Mouse (Mus musculus): ENCODE data around the gene Lmcd1. TPM values are rescaled to one million over a fixed set of nuclear protein-coding genes. Genes with fewer than 3 reads are reported as not detected.

The Lmcd1 gene
- total and polyA plus RNA-seq, 3 experiments = 0.64 to 4.8 (median 2.3) TPM

- DNase-seq (ENCODE audit: extremely low read depth) = peak; percentile 41
- dilution Hi-C loops (cut with MboI; ENCODE audit: extremely low pct_ligation_motif_present, extremely low pct_unique_long_range_greater_than_20kb, low sequenced_read_pairs) (no loop called here), in situ Hi-C loops (cut with MboI; ENCODE audit: low pct_ligation_motif_present, low pct_unique_long_range_greater_than_20kb, low sequenced_read_pairs) (loop anchor here (5.0 kb wide), 1 partner anchor 150 kb away; no protein-coding TSS in a partner anchor)
- Histone ChIP-seq H3K27me3 (replicated peaks) (peaks cover 13% of the 10 kb centered on the region), H3K79me2 (replicated peaks; ENCODE audit: control insufficient read depth, extremely low read depth, insufficient read depth, poor library complexity, severe bottlenecking) (no peaks in the 10 kb centered on the region), H3K4me2 (ENCODE audit: insufficient read depth, low read depth, poor library complexity, severe bottlenecking) (no peak overlapping the region), H3K36me3 (replicated peaks in 1 of 2; ENCODE audit: control insufficient read depth in 1 of 2, insufficient read depth in 1 of 2, low read length in 1 of 2) (no peaks in the 10 kb centered on the region), H3K4me1 (ENCODE audit: control insufficient read depth in 1 of 2, insufficient read depth in 2 of 2) (peaks cover 0 to 3% of the 10 kb centered on the region in 2 experiments; a peak in 1 of 4 replicates), H3K27ac (ENCODE audit: insufficient read depth, low read depth) (no peak overlapping the region), H3K4me3 (replicated peaks in 1 of 3; ENCODE audit: low read depth in 2 of 3, low read length in 2 of 3, poor library complexity in 1 of 3) (no peak overlapping the region), H3K9me3 (replicated peaks; ENCODE audit: low read length) (no peaks in the 10 kb centered on the region), H3K9ac (ENCODE audit: insufficient read depth, low read depth) (no peak overlapping the region)
- TF ChIP-seq NRF1 (IDR thresholded peaks at IDR 0.05; ENCODE audit: low read depth, low read length) = no peak
- no peak for TF ChIP-seq NELFE (IDR thresholded peaks at IDR 0.05; ENCODE audit: low read depth, low read length)
- 0 out of 2 replicates have a peak, but pooled peaks have one; percentile 1 for TF ChIP-seq ZC3H11A (IDR thresholded peaks at IDR 0.05; ENCODE audit: low read depth, low read length)
- no peak for TF ChIP-seq POLR2A (IDR thresholded peaks at IDR 0.05; ENCODE audit: low read depth, low read length)
- no peak for TF ChIP-seq ZKSCAN1 (IDR thresholded peaks at IDR 0.05; ENCODE audit: borderline replicate concordance, low read depth, low read length)
- TF ChIP-seq JUN (IDR thresholded peaks at IDR 0.05; ENCODE audit: insufficient read depth, low read depth, low read length) = no peak
- no peak for TF ChIP-seq CHD1 (IDR thresholded peaks at IDR 0.05; ENCODE audit: low read depth, low read length)
- peak in 1 of 2 experiments; percentile 68; a peak in 3 of 4 replicates for TF ChIP-seq CTCF (conservative IDR thresholded peaks at IDR 0.05 in 1 of 2, IDR thresholded peaks at IDR 0.05 in 1 of 2; ENCODE audit: low read depth in 2 of 2, low read length in 2 of 2)
- no peak for TF ChIP-seq ZMIZ1 (IDR thresholded peaks at IDR 0.05; ENCODE audit: low read depth, low read length)
- TF ChIP-seq UBTF (IDR thresholded peaks at IDR 0.05; ENCODE audit: low read depth, low read length) = no peak
- TF ChIP-seq CHD2 (IDR thresholded peaks at IDR 0.05; ENCODE audit: low read length) = no peak
- no peak for TF ChIP-seq IRF4 (IDR thresholded peaks at IDR 0.05; ENCODE audit: low read depth, low read length)
- no peak for TF ChIP-seq HCFC1 (IDR thresholded peaks at IDR 0.05; ENCODE audit: low read depth, low read length)
- TF ChIP-seq RAD21 (IDR thresholded peaks at IDR 0.05; ENCODE audit: low read depth, low read length) = peak; percentile 69
- TF ChIP-seq MAFK (IDR thresholded peaks at IDR 0.05; ENCODE audit: insufficient replicate concordance, low read length) = no peak
- TF ChIP-seq SMC3 (IDR thresholded peaks at IDR 0.05; ENCODE audit: low read depth, low read length) = peak; percentile 49
- TF ChIP-seq BHLHE40 (IDR thresholded peaks at IDR 0.05; ENCODE audit: low read depth, low read length) = peak; percentile 32
- no peak for TF ChIP-seq USF1 (IDR thresholded peaks at IDR 0.05; ENCODE audit: low read depth, low read length)
- TF ChIP-seq PAX5 (IDR thresholded peaks at IDR 0.05; ENCODE audit: low read length) = no peak
Measured at GRCm38 (mm10) chr6:112362349-112362958, 88.9 kb downstream of the Lmcd1 start.

DNA sequence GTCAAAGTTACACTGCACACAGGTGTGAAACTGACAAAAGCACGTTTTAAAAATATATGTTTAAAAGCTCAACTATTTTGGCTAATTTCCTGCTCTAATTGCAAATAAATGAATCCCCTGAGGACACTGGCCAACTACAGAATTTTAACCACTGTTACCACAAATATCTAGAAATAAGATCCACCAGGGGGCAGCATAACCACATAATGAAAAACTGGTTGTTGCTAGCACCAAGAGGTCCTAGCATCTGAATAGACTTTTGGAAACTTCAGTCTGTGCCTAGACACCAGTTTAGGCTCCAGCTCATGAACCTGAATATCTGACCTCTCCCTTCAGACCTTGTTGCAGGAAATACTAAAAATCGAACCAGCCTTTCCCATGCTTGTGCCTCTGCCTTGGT lies 91.0 kb downstream of the Lmcd1 start:
- Histone ChIP-seq H3K4me1 (ENCODE audit: control insufficient read depth in 1 of 2, insufficient read depth in 2 of 2) (peaks cover 0 to 3% of the 10 kb centered on the region in 2 experiments; a peak in 1 of 4 replicates), H3K9ac (ENCODE audit: insufficient read depth, low read depth) (no peak overlapping the region), H3K36me3 (replicated peaks in 1 of 2; ENCODE audit: control insufficient read depth in 1 of 2, insufficient read depth in 1 of 2, low read length in 1 of 2) (no peaks in the 10 kb centered on the region), H3K4me2 (ENCODE audit: insufficient read depth, low read depth, poor library complexity, severe bottlenecking) (no peak overlapping the region), H3K27ac (ENCODE audit: insufficient read depth, low read depth) (no peak overlapping the region), H3K79me2 (replicated peaks; ENCODE audit: control insufficient read depth, extremely low read depth, insufficient read depth, poor library complexity, severe bottlenecking) (no peaks in the 10 kb centered on the region), H3K4me3 (replicated peaks in 1 of 3; ENCODE audit: low read depth in 2 of 3, low read length in 2 of 3, poor library complexity in 1 of 3) (peak overlapping the region in 1 of 3 experiments; percentile 26), H3K27me3 (replicated peaks) (peaks cover 16% of the 10 kb centered on the region), H3K9me3 (replicated peaks; ENCODE audit: low read length) (no peaks in the 10 kb centered on the region)
- peak; percentile 72 for DNase-seq (ENCODE audit: extremely low read depth)
- TF ChIP-seq BHLHE40 (IDR thresholded peaks at IDR 0.05; ENCODE audit: low read depth, low read length) = 0 out of 2 replicates have a peak, but pooled peaks have one; percentile 24
- no peak for TF ChIP-seq MAZ (IDR thresholded peaks at IDR 0.05; ENCODE audit: low read depth, low read length)
- no peak for TF ChIP-seq HCFC1 (IDR thresholded peaks at IDR 0.05; ENCODE audit: low read depth, low read length)
- TF ChIP-seq E2F4 (IDR thresholded peaks at IDR 0.05; ENCODE audit: insufficient replicate concordance, low read depth, low read length) = no peak
- no peak for TF ChIP-seq SIN3A (IDR thresholded peaks at IDR 0.05; ENCODE audit: low read length)
- no peak for TF ChIP-seq KAT2A (IDR thresholded peaks at IDR 0.05; ENCODE audit: insufficient replicate concordance, low read length)
- TF ChIP-seq ZNF384 (IDR thresholded peaks at IDR 0.05; ENCODE audit: low read depth, low read length) = no peak
- peak in 1 of 2 experiments; percentile 67; a peak in 3 of 4 replicates for TF ChIP-seq CTCF (conservative IDR thresholded peaks at IDR 0.05 in 1 of 2, IDR thresholded peaks at IDR 0.05 in 1 of 2; ENCODE audit: low read depth in 2 of 2, low read length in 2 of 2)
- no peak for TF ChIP-seq GABPA (IDR thresholded peaks at IDR 0.05; ENCODE audit: insufficient replicate concordance, low read depth, low read length)
- 0 out of 2 replicates have a peak, but pooled peaks have one; percentile 26 for TF ChIP-seq NELFE (IDR thresholded peaks at IDR 0.05; ENCODE audit: low read depth, low read length)
- peak; percentile 48 for TF ChIP-seq SMC3 (IDR thresholded peaks at IDR 0.05; ENCODE audit: low read depth, low read length)
- no peak for TF ChIP-seq MXI1 (IDR thresholded peaks at IDR 0.05; ENCODE audit: low read depth, low read length)
- no peak for TF ChIP-seq JUN (IDR thresholded peaks at IDR 0.05; ENCODE audit: insufficient read depth, low read depth, low read length)
- peak; percentile 45 for TF ChIP-seq RAD21 (IDR thresholded peaks at IDR 0.05; ENCODE audit: low read depth, low read length)
- dilution Hi-C loops (cut with MboI; ENCODE audit: extremely low pct_ligation_motif_present, extremely low pct_unique_long_range_greater_than_20kb, low sequenced_read_pairs) (no loop called here), in situ Hi-C loops (cut with MboI; ENCODE audit: low pct_ligation_motif_present, low pct_unique_long_range_greater_than_20kb, low sequenced_read_pairs) (loop anchor here (5.0 kb wide), 1 partner anchor 152 kb away; no protein-coding TSS in a partner anchor)
